8 mouse cellular contexts compared by ENCODE assay signal in the genomic region with DNA sequence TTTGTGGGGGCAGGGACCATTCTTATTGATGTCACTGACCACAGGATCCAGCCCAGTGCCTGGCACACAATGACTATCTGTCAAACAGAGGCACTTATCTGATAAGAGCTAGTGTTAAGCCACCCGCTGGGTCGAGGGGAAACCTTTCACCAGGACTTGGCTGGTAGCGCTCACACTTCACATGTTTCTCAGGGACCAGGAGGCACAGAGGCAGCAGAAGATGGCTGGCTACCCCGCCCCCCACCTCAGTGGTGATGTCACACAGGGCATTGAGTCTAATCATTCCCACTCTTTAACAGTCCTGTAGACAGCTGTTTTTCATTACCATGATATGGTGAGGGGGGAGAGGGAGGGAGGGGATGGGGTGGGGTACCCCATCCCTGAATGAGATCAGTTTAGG. TPM values are rescaled to one million over a fixed set of nuclear protein-coding genes. Genes with fewer than 3 reads are reported as not detected.
DNase-seq lines count a peak whose midpoint lies in the region; ATAC-seq and TF ChIP-seq lines count a peak whose summit lies in the region.

A gene (plus strand): TSS at position 370 of the 400 bp plus-strand sequence.

- DNase-seq in left cerebral cortex, adult 18-20 months (ENCODE audit: low spot score in 2 of 2) = no peak
- DNase-seq in left cerebral cortex, adult 9 months (ENCODE audit: low spot score in 2 of 2) = no peak
- DNase-seq in gastrocnemius, postnatal 10 days = no peak
- DNase-seq in hindbrain, postnatal 0 days (ENCODE audit: low spot score) = no peak
- no peak for DNase-seq in natural killer cell, adult 2 months (ENCODE audit: low spot score in 2 of 2)
- DNase-seq in kidney, adult 9 months = no peak

- H3K27ac ChIP-seq in bone marrow, adult 2 months (ENCODE audit: control insufficient read depth, insufficient read depth, low read depth, low read length, poor library complexity) = no peak within 1 kb of the TSS
- no peak within 1 kb of the TSS for H3K27ac ChIP-seq in hindbrain, postnatal 0 days

- no peaks in the 10 kb centered on the region for H3K27me3 ChIP-seq in hindbrain, postnatal 0 days (ENCODE audit: insufficient read depth, low read length)

- no peaks in the 10 kb centered on the region for H3K36me3 ChIP-seq in hindbrain, postnatal 0 days (ENCODE audit: insufficient read depth, low read length)

- WGBS in bone marrow, adult 2 months = 57% methylated on average over 4 of the region's 4 CpGs
- 20% methylated on average over 4 of the region's 4 CpGs for WGBS in hindbrain, postnatal 0 days

- no peak within 1 kb of the TSS for H3K4me3 ChIP-seq in bone marrow, adult 2 months (replicated peaks; ENCODE audit: control insufficient read depth, low read depth, low read length)
- no peak within 1 kb of the TSS for H3K4me3 ChIP-seq in hindbrain, postnatal 0 days (ENCODE audit: low read length)

- no peaks in the 10 kb centered on the region for H3K9me3 ChIP-seq in hindbrain, postnatal 0 days (ENCODE audit: low read length)

- H3K4me2 ChIP-seq in hindbrain, postnatal 0 days (ENCODE audit: low read depth, low read length) = no peak within 1 kb of the TSS

- ATAC-seq in hindbrain, postnatal 0 days = no peak
- ATAC-seq in megakaryocyte, adult 5-6 weeks (ENCODE audit: poor library complexity, severe bottlenecking) = no peak

- no peaks in the 10 kb centered on the region; the same call in 1 of the 2 replicates for H3K4me1 ChIP-seq in bone marrow, adult 2 months (ENCODE audit: control insufficient read depth, insufficient read depth, low read length)
- 0 out of 2 replicates have a peak, but pooled peaks cover 4% of the 10 kb centered on the region for H3K4me1 ChIP-seq in hindbrain, postnatal 0 days (ENCODE audit: insufficient read depth, low read length)

- no peak within 1 kb of the TSS for H3K9ac ChIP-seq in hindbrain, postnatal 0 days (replicated peaks; ENCODE audit: low read length)

- no peak for TF ChIP-seq CTCF in bone marrow, adult 2 months (IDR thresholded peaks at IDR 0.05; ENCODE audit: control insufficient read depth, insufficient read depth, low read length)
- no peak for TF ChIP-seq CTCF in hindbrain, postnatal 0 days (IDR thresholded peaks at IDR 0.05; ENCODE audit: low read depth)

- TF ChIP-seq POLR2A in bone marrow, adult 2 months (IDR thresholded peaks at IDR 0.05; ENCODE audit: borderline replicate concordance, control insufficient read depth, low read depth, low read length) = no peak

RNA-seq across cellular contexts. Expression of the gene that starts here (rescaled TPM):
- total RNA-seq in left cerebral cortex, adult 18-20 months (2021) = 100 to 1,000 TPM; 326 to 345 TPM
- polyA plus RNA-seq in bone marrow, adult 2 months (2011; ENCODE audit: insufficient read depth, insufficient read length, low replicate concordance, missing spikeins) = 41.7 and 42.4 TPM in 2 replicates
- 100 to 1,000 TPM; 185 to 193 TPM for total RNA-seq in gastrocnemius, postnatal 10 days (2021)
- total RNA-seq in hindbrain, postnatal 0 days (2014; rRNA removed) = 116 and 126 TPM in 2 replicates
- 75.4 and 79.1 TPM in 2 replicates for polyA plus RNA-seq in hindbrain, postnatal 0 days (2015; fragmentation: Nextera tagmentation; extraction: Ambion mirVana)
- total RNA-seq in megakaryocyte, adult 5-6 weeks (2015) = 63.4 and 66.1 TPM in 2 replicates
- total RNA-seq in megakaryocyte, adult 5-6 weeks (2017) = 100 and 106 TPM in 2 replicates
